Mouse (Mus musculus) stomach, postnatal 0 days (tissue): ENCODE results near the gene Zc3hav1l.

Experiments used
- CTCF ChIP-seq: IDR thresholded peaks from 2 replicates; pipeline ENCODE4 v1.5.1; 2016; ENCODE audit warnings: antibody characterized with exemption, low read depth, mild to moderate bottlenecking, moderate library complexity
- EP300 ChIP-seq: optimal IDR thresholded peaks from 2 replicates; pipeline ENCODE3; 2016; ENCODE audit warnings: antibody characterized with exemption

GRCm38 (mm10) chr6:38344006-38344670 is 45.1 kb upstream of the Zc3hav1l start:
- no peak for TF ChIP-seq CTCF
- no peak for TF ChIP-seq EP300
